Comparison of ENCODE assay signal across 7 mouse cellular contexts in the genomic region with DNA sequence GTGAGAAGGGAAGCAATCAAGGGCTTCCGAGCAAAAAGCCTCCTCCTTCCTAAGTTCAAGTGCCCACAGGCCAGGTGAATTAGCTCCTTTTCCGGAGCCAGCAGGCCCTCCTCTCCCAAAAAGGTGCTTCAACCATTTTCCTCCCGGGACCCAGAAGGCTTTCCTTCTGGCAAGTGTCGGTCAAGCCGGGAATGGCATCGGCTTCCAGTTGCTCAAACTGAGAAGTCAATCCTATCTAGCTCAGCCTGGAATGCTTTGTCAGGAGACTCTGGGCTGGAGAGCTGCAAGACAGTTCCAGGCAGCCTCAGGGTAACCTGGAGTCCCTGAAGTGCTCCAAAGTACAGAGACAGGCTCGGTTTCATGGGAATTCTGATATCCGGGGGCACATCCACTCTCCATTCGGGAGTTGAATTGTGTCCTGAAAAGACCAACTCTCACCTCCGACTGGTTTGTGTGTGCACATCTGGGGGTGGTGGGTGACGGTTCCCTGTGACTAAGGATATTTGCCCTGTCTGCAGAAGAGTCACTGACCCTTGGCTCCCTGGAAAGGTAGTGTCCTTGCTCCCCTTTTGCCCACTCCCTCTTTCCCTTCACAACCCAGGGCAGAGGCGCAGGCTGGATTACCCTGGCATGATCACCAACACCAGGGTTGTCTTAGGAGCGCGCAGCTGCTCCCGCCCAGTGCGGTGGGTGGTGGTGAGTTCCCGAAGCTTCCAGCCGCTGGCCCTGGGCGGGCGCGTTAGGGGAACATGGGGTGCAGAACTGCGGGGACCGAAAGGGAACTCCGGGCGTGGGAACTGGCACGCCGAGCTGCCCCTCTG. TPM values are rescaled to one million over a fixed set of nuclear protein-coding genes. Genes with fewer than 3 reads are reported as not detected.
DNase-seq lines count a peak whose midpoint lies in the region; ATAC-seq and TF ChIP-seq lines count a peak whose summit lies in the region.

No protein-coding gene starts in this region.

- peaks cover 34% of the 10 kb centered on the region for H3K4me1 ChIP-seq in forebrain, embryonic 10.5 days
- H3K4me1 ChIP-seq in hindbrain, postnatal 0 days (ENCODE audit: insufficient read depth, low read length), result peaks cover 10% of the 10 kb centered on the region; the same call in 1 of the 2 replicates
- H3K4me1 ChIP-seq in liver, embryonic 14.5 days (replicated peaks; ENCODE audit: control insufficient read depth in 2 of 2, insufficient read depth in 2 of 2, low read length in 1 of 2), result no peaks in the 10 kb centered on the region

- DNase-seq in thymus, postnatal 4 days, result peak; percentile 3
- DNase-seq in thymus, postnatal 14 days, result no peak
- peak; percentile 20 for DNase-seq in forebrain, embryonic 10.5 days (ENCODE audit: extremely low spot score, low spot score)
- DNase-seq in hindbrain, postnatal 0 days (ENCODE audit: low spot score), result peak; percentile 16
- no peak for DNase-seq in liver, embryonic 14.5 days (ENCODE audit: low read depth in 3 of 3, low spot score in 3 of 3)
- peak; percentile 22 to 37 for DNase-seq in right cerebral cortex, adult 2 months (ENCODE audit: low spot score in 2 of 2)
- DNase-seq in spleen, adult 18-20 months, result no peak

- H3K9me3 ChIP-seq in forebrain, embryonic 10.5 days, result no peaks in the 10 kb centered on the region
- H3K9me3 ChIP-seq in hindbrain, postnatal 0 days (ENCODE audit: low read length), result no peaks in the 10 kb centered on the region
- H3K9me3 ChIP-seq in liver, embryonic 14.5 days (ENCODE audit: control insufficient read depth, low read length), result no peaks in the 10 kb centered on the region

- H3K4me2 ChIP-seq in hindbrain, postnatal 0 days (ENCODE audit: low read depth, low read length), result peak overlapping the region; percentile 92
- peak overlapping the region; percentile 43 for H3K4me2 ChIP-seq in liver, embryonic 14.5 days (ENCODE audit: low read depth)

- H3K9ac ChIP-seq in hindbrain, postnatal 0 days (replicated peaks; ENCODE audit: low read length), result peak overlapping the region; percentile 67
- no peak overlapping the region for H3K9ac ChIP-seq in liver, embryonic 14.5 days (replicated peaks)

- WGBS in forebrain, embryonic 10.5 days, result 8% methylated on average over 27 of the region's 27 CpGs
- 7% methylated on average over 27 of the region's 27 CpGs for WGBS in hindbrain, postnatal 0 days
- 5% methylated on average over 27 of the region's 27 CpGs for WGBS in liver, embryonic 14.5 days (ENCODE audit: insufficient replicate concordance)

- H3K27me3 ChIP-seq in forebrain, embryonic 10.5 days (ENCODE audit: poor library complexity, severe bottlenecking), result peaks cover 64% of the 10 kb centered on the region
- no peaks in the 10 kb centered on the region for H3K27me3 ChIP-seq in hindbrain, postnatal 0 days (ENCODE audit: insufficient read depth, low read length)
- peaks cover 38% of the 10 kb centered on the region for H3K27me3 ChIP-seq in liver, embryonic 14.5 days (ENCODE audit: control insufficient read depth, insufficient read depth, low read length)

- TF ChIP-seq EP300 in liver, embryonic 14.5 days (IDR thresholded peaks at IDR 0.05; ENCODE audit: low read depth), result no peak

- ATAC-seq in hindbrain, postnatal 0 days, result no peak
- no peak for ATAC-seq in liver, embryonic 14.5 days (ENCODE audit: insufficient read depth)

- H3K4me3 ChIP-seq in forebrain, embryonic 10.5 days, result peak overlapping the region; percentile 65
- peak overlapping the region; percentile 75 for H3K4me3 ChIP-seq in hindbrain, postnatal 0 days (ENCODE audit: low read length)
- no peak overlapping the region for H3K4me3 ChIP-seq in liver, embryonic 14.5 days (ENCODE audit: insufficient read depth in 1 of 2, low read depth in 2 of 2, low read length in 2 of 2)

- H3K36me3 ChIP-seq in forebrain, embryonic 10.5 days (replicated peaks), result no peaks in the 10 kb centered on the region
- no peaks in the 10 kb centered on the region for H3K36me3 ChIP-seq in hindbrain, postnatal 0 days (ENCODE audit: insufficient read depth, low read length)
- no peaks in the 10 kb centered on the region for H3K36me3 ChIP-seq in liver, embryonic 14.5 days (replicated peaks; ENCODE audit: control insufficient read depth, insufficient read depth, low read depth)

- TF ChIP-seq CTCF in hindbrain, postnatal 0 days (IDR thresholded peaks at IDR 0.05; ENCODE audit: low read depth), result no peak
- TF ChIP-seq CTCF in liver, embryonic 14.5 days (IDR thresholded peaks at IDR 0.05; ENCODE audit: low read depth), result no peak

- H3K27ac ChIP-seq in forebrain, embryonic 10.5 days, result peak overlapping the region; percentile 79
- peak overlapping the region; percentile 78 for H3K27ac ChIP-seq in hindbrain, postnatal 0 days
- H3K27ac ChIP-seq in liver, embryonic 14.5 days, result no peak overlapping the region

RNA-seq across cellular contexts. Expression of gene Fam84a, which starts 2.6 kb away (rescaled TPM):
- 9.3 and 10.8 TPM in 2 replicates for polyA plus RNA-seq in forebrain, embryonic 10.5 days (2016; fragmentation: Nextera tagmentation; extraction: Ambion mirVana)
- 85.0 and 85.7 TPM in 2 replicates for total RNA-seq in hindbrain, postnatal 0 days (2014; rRNA removed)
- polyA plus RNA-seq in hindbrain, postnatal 0 days (2015; fragmentation: Nextera tagmentation; extraction: Ambion mirVana), result 46.5 and 48.0 TPM in 2 replicates
- 0.27 and 0.47 TPM in 2 replicates for polyA plus RNA-seq in liver, embryonic 14.5 days (2012; rRNA removed)
- 0.79 and 1.00 TPM in 2 replicates for polyA plus RNA-seq in liver, embryonic 14.5 days (2014; fragmentation: Nextera tagmentation; extraction: Ambion mirVana)

Comparison
In these comparisons a context has a peak if more than half of its experiments do, and no peak if none do; other contexts are left out.
1. DNase-seq: peak in thymus, postnatal 4 days (single experiment), forebrain, embryonic 10.5 days (single experiment), hindbrain, postnatal 0 days (single experiment) and right cerebral cortex, adult 2 months (2 of 2); none in thymus, postnatal 14 days (single experiment), liver, embryonic 14.5 days (0 of 3) and spleen, adult 18-20 months (0 of 2).
2. H3K4me3 ChIP-seq: peak in forebrain, embryonic 10.5 days (single experiment) and hindbrain, postnatal 0 days (single experiment); none in liver, embryonic 14.5 days (0 of 2).